Mouse (Mus musculus) activated CD4-positive, CD25-positive, alpha-beta regulatory T cell, adult 4 months (primary cell): Measurements from ENCODE around the gene Mia3. TPM values are rescaled to one million over a fixed set of nuclear protein-coding genes. Genes with fewer than 3 reads are reported as not detected.

Experiments
- polyA plus RNA-seq, 2 experiments: library from polyadenylated mRNA; unstranded; fragments of 100-300 nt; shearing (Covaris generic); gene quantifications; one replicate each; pipeline ENCODE4 v1.2.1; 2017

Mia3 gene
- polyA plus RNA-seq, 2 experiments from 2014 or later: 84.5 to 109 TPM

Other genes starting within 250 kb of the Mia3 start
- 1 to 10 TPM; 5.9 to 8.5 TPM for gene Disp1, start 148.0 kb downstream of the Mia3 start, polyA plus RNA-seq
- 10 to 100 TPM; 13.4 to 17.2 TPM for gene Aida, start 73.0 kb downstream of the Mia3 start, polyA plus RNA-seq
- 10 to 100 TPM; 33.8 to 43.0 TPM for gene Brox, start 72.3 kb downstream of the Mia3 start, polyA plus RNA-seq
- 10 to 100 TPM; 21.3 to 26.9 TPM for gene Taf1a, start 19.4 kb upstream of the Mia3 start, polyA plus RNA-seq
- gene Hhipl2, start 48.7 kb upstream of the Mia3 start, polyA plus RNA-seq: not detected